Mouse (Mus musculus) embryo, embryonic 11 days (tissue): Measurements from ENCODE around the gene Rps21.

Source experiments
- DNase-seq: peaks from one replicate; pipeline ENCODE4 v3.0.0-alpha.2; 2015

Gene Rps21

GRCm38 (mm10) chr2:180292026-180292425, 34.8 kb downstream of the Rps21 start:
- no peak for DNase-seq

GRCm38 (mm10) chr2:180292906-180293305, 35.7 kb downstream of the Rps21 start:
- DNase-seq = no peak

GRCm38 (mm10) chr2:180300252-180300651, 43.1 kb downstream of the Rps21 start:
- DNase-seq = no peak

DNA sequence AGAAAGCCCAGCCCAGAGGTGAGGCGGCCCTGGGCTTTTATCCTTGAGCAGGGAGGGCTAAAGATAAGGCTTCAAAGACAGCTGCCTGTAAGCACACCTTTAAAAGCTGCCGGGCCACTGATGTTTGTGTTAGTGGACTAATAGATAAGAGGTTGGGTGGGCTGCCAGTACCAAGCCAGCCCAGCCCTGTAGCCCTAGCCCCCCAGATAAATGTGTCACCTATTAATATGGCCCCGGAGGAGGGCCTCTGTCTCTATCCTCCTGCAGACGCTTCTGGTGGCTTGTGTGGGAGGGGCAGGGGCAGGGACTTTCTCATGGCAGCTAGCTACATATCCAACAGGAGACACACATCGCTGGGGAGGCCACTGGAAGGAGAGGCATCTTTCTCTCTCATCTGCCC, 43.6 kb downstream of the Rps21 start:
- no peak for DNase-seq

DNA sequence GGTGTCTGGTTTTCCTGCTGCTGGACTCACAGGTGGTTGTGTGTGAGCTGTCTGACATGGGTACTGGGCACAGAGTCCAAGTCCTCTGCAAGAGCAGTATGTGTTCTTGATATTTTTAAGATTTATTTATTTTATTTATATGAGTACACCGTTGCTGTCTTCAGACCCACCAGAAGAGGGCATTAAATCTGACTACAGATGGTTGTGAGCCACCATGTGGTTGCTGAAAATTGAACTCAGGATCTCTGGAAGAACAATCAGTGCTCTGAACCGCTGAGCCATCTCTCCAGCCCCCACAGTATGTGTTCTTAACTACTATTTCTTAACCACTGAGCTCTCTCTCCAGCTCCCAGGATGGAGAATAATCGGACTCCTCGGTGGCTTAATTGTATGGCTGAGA, 45.0 kb downstream of the Rps21 start:
- no peak for DNase-seq

DNA sequence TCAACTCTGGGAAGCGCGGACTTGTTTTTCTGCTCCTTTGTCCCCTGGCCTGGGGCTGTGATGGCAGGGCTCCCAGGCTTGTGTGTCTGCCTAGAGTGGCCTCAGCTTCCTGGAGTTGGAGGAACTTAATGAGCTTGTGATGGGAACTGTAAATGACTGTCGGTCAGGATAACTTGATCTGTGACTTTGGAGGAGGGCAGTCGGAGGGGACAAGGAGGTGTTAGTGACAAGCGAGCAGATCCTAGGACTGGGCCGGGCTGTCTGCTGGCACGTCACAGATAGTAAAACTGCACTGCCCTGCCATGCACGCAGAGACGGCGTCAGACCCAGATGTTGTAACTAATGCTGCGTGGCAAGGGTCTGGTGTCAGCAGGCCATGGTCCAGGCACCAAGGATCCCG, 46.3 kb downstream of the Rps21 start:
- no peak for DNase-seq

DNA sequence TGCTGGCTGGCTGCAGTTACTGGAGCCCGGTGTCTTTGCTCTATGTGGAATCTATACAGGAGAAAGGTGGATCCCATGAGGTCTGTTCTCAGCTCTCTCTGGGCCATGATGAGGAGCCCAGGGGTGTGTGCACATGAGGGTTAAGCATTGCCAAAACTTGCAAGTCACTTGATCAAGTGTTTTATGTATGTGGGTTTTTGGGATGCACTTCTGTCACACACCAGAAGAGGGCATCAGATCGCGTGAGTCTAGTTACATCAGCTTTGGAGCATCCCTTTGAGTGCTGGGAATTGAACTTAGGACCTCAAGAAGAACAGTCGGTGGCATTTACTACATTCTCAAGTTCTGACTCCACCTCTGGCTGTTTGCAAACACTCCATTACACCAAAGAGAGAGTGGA, 47.4 kb downstream of the Rps21 start:
- DNase-seq = no peak

DNA sequence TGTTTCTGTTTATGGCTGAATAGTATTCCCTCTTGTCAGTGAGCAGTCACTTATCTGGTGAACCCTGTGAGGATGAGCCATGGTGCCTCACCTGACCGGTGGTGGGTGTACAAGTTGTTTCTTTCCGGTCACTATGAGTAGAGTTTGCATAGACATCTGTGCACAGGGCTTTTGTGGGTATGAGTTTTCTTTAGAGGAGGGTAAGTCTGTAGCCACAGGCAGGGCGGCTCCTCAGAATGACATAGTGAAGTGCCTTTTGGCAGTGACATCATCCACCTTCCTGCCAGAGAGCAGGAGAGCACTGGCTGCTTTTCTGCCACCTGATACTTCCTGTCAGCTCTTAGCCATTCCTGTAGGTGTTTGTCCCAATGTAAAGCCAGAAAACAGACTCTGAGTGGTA, 48.3 kb downstream of the Rps21 start:
- DNase-seq = no peak

GRCm38 (mm10) chr2:180306009-180306408, 48.8 kb downstream of the Rps21 start:
- no peak for DNase-seq

DNA sequence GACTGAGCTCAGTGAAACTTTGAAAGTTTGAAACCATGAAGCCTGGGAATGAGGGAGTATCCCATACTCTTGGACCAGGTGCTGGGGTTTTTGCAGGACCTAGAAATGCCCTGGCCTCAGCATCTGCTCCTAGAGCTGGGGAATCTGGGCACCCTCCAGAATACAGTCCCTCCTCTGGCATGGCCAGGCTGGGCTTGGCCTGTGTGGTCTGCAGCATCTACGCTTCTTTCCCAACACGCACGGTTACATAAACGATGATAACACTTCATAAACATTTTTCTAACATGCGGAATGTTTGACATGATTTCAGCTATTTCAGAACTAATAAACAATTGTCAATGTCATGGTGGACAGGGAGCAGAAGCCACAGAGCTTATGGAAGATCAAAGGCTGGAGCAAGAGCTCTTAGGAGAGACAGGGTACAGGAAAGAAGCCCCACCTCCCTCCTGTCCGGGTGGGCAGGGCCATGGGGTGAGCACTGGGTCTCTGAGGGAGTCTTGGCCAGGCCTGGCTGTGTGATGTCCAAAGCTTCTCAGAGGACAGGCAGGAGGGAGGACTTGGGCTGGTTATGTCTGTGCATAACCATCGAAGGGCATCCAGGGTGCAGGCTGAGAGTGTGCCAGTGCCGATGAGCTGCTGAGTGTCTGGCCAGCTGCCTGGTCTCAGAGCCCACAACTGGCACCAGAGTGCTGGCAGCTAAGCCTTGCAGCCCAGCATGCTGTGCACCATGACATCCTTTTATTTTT, 49.4 kb downstream of the Rps21 start:
- DNase-seq = no peak

GRCm38 (mm10) chr2:180307680-180308079, 50.5 kb downstream of the Rps21 start:
- no peak for DNase-seq
